Mouse (Mus musculus): ENCODE results near the gene Stard5. TPM values are rescaled to one million over a fixed set of nuclear protein-coding genes. Genes with fewer than 3 reads are reported as not detected.

The Stard5 gene
- total RNA-seq, 2 experiments from 2014 or later: 6.6 to 8.0 TPM

GRCm38 (mm10) chr7:83661031-83661430, 29.3 kb downstream of the Stard5 start:
- no peak for DNase-seq (ENCODE audit: low spot score in 2 of 2)

- DNase-seq (ENCODE audit: low spot score in 2 of 2): no peak
These were observed 30.0 kb downstream of the Stard5 start for GRCm38 (mm10) chr7:83661763-83662162.

GRCm38 (mm10) chr7:83662711-83663375, 31.1 kb downstream of the Stard5 start:
- DNase-seq (ENCODE audit: low spot score in 2 of 2): no peak

- no peak for DNase-seq (ENCODE audit: low spot score in 2 of 2)
These were observed 34.4 kb downstream of the Stard5 start for GRCm38 (mm10) chr7:83666087-83666595.

- no peak for DNase-seq (ENCODE audit: low spot score in 2 of 2)
These were observed 36.3 kb downstream of the Stard5 start for GRCm38 (mm10) chr7:83667936-83668645.

- peak; percentile 60 to 73 for DNase-seq (ENCODE audit: low spot score in 2 of 2)
These were observed 37.0 kb downstream of the Stard5 start for GRCm38 (mm10) chr7:83668724-83669123.

- DNase-seq (ENCODE audit: low spot score in 2 of 2): no peak
These were observed 39.8 kb downstream of the Stard5 start for GRCm38 (mm10) chr7:83671573-83671972.

GRCm38 (mm10) chr7:83675545-83676254, 43.9 kb downstream of the Stard5 start:
- peak; percentile 15 to 22 for DNase-seq (ENCODE audit: low spot score in 2 of 2)

GRCm38 (mm10) chr7:83677296-83677695, 45.5 kb downstream of the Stard5 start:
- DNase-seq (ENCODE audit: low spot score in 2 of 2): no peak

GRCm38 (mm10) chr7:83678506-83678905, 46.7 kb downstream of the Stard5 start:
- DNase-seq (ENCODE audit: low spot score in 2 of 2): no peak

- DNase-seq (ENCODE audit: low spot score in 2 of 2): no peak
These were observed 51.0 kb downstream of the Stard5 start for GRCm38 (mm10) chr7:83682640-83683274.

GRCm38 (mm10) chr7:83695449-83696212, 63.9 kb downstream of the Stard5 start:
- peak in 1 of 2 experiments; percentile 22 for DNase-seq (ENCODE audit: low spot score in 2 of 2)

GRCm38 (mm10) chr7:83699066-83699745, 67.4 kb downstream of the Stard5 start:
- no peak for DNase-seq (ENCODE audit: low spot score in 2 of 2)

Other genes starting within 250 kb of the Stard5 start
- under 1 TPM; 0.12 to 0.14 TPM for gene Tmc3, start 47.0 kb upstream of the Stard5 start, total RNA-seq (2021)
- 1 to 10 TPM; 2.3 to 2.5 TPM for gene Il16, start 113.8 kb downstream of the Stard5 start, total RNA-seq (2021)
- under 1 TPM; 0.70 to 1.00 TPM for gene Cfap161, start 162.9 kb downstream of the Stard5 start, total RNA-seq (2021)

Data from left cerebral cortex, adult 18-20 months (tissue).